ENCODE assay signal across 8 mouse cellular contexts in the genomic region with DNA sequence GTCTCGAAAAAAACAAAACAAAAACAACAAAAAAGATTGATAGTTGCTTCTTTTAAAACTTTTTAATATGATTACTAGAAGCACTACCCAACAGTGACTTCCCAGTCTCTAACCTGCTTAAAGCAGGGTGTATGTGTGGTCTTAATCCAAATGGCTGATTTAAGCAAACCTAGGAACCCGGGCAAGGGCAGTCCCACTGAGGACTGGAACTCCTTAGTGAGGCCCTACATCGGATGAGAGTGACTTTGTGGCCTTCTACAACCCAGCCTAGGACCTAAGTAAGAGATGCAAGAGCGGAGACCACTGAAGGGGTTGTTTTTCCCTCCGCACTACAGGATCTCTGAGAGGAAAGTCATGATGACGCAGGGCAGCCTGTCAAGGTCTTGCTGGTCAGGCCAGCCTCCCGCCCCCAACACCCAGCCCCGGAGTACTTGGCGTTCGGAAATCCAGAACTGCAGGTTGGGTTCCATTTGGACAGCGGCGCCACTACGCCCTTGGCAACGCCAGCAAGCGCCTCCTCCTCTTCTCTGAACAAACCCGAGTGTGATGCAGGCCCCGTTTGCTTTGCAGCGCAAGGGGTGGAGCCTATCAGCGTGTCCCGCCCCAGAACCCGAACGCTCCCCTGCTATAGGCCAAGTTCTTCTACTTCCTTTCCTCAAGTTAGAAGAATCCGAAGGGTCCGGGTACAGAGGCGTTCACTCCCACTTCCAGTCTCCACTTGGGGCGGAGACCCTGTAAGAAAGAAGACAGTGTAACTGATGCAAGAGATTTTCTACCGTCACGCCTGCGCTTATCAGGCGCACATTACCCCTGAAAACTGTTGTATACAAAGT. TPM values are rescaled to one million over a fixed set of nuclear protein-coding genes. Genes with fewer than 3 reads are reported as not detected.
DNase-seq lines count a peak whose midpoint lies in the region; ATAC-seq lines count a peak whose summit lies in the region.

A gene (minus strand): TSS at position 612 of the 833 bp plus-strand sequence.

- H3K9ac ChIP-seq in hindbrain, embryonic 13.5 days = peak within 1 kb of the TSS; percentile 79

- H3K4me1 ChIP-seq in hindbrain, embryonic 13.5 days (replicated peaks) = peaks cover 12% of the 10 kb centered on the region; the same call in 1 of the 2 replicates

- 2% methylated on average over 30 of the region's 30 CpGs for WGBS in hindbrain, embryonic 13.5 days

- no peaks in the 10 kb centered on the region for H3K27me3 ChIP-seq in hindbrain, embryonic 13.5 days

- H3K36me3 ChIP-seq in hindbrain, embryonic 13.5 days = peaks cover 16% of the 10 kb centered on the region

- peak within 1 kb of the TSS; percentile 62 for H3K4me3 ChIP-seq in hindbrain, embryonic 13.5 days

- H3K27ac ChIP-seq in hindbrain, embryonic 13.5 days = peak within 1 kb of the TSS; percentile 82

- H3K9me3 ChIP-seq in hindbrain, embryonic 13.5 days = no peaks in the 10 kb centered on the region

- ATAC-seq in hindbrain, embryonic 13.5 days (ENCODE audit: low FRiP score) = peak; percentile 99

- peak; percentile 96 for DNase-seq in NIH3T3 (ENCODE audit: low read depth)
- peak; percentile 90 to 94 for DNase-seq in cerebellum, postnatal 10 days
- peak; percentile 85 to 87 for DNase-seq in frontal cortex, postnatal 10 days (ENCODE audit: low spot score in 2 of 2)
- peak; percentile 71 to 79 for DNase-seq in layer of hippocampus, postnatal 25 days (ENCODE audit: extremely low spot score in 1 of 2, low spot score in 1 of 2)
- DNase-seq in lung, postnatal 25 days (ENCODE audit: low spot score) = peak; percentile 96
- DNase-seq in retina, embryonic 14.5 days (ENCODE audit: low spot score) = peak; percentile 90
- peak; percentile 93 for DNase-seq in thymus, postnatal 4 days

- H3K4me2 ChIP-seq in hindbrain, embryonic 13.5 days = peak within 1 kb of the TSS; percentile 69

RNA-seq across cellular contexts. Expression of the gene that starts here (rescaled TPM):
- 15.5 and 15.8 TPM in 2 replicates for polyA plus RNA-seq in hindbrain, embryonic 13.5 days (2015; fragmentation: Nextera tagmentation; extraction: Ambion mirVana)
- total RNA-seq in layer of hippocampus, postnatal 25 days (2021) = 10 to 100 TPM; 14.5 to 15.2 TPM

Comparison
In these comparisons a context has a peak if more than half of its experiments do, and no peak if none do; other contexts are left out.
1. Peak in every context shown above with its lines: DNase-seq, ATAC-seq, H3K4me3 ChIP-seq and H3K27ac ChIP-seq.